Mouse (Mus musculus) thymus, postnatal 25 days (tissue): ENCODE data around the gene Fzd2.
"Not testable (repeated sequence)": the region's sequence is repeated elsewhere in the genome, so short reads cannot be mapped to it uniquely, and the experiment has no call there.

ENCODE experiments used
- DNase-seq: peaks from one replicate; pipeline ENCODE4 v3.0.0; 2022

Gene Fzd2

GRCm38 (mm10) chr11:102604010-102604584 lies at the start of gene Fzd2:
Fzd2 (plus strand) TSS chr11:102604396.
- no peak for DNase-seq

DNA sequence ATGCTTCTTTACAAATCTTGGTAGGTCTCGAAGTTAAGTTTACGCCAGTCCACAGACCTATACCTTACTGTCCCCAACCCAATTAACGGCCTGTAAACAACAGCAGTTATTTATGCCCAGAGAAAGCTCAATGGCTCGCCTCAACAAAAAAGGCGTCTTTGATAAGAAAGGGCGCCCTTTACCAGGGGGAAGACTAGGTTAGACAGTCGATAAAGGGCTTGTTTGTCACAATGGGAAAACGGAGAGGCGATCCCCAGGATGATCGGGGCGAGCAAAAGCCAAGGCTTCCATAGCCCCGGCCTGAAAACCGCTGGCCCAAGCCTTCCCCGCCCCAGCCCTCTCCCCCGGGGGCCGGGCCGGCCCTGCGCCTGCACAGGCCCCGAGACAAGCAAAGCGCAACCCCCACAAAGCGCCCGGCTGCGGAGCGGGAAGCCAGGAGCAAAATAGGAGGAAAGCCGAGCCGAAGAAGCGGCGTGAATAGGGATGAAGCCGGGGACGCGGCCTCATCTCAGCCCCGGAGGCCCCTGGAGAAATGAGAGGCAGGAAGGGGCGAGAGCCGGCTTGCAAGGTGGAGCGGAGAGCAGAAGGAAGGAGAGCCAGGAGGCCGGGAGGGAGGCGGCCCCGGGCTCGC lies 48.7 kb upstream of the Fzd2 start:
- DNase-seq, result no peak

- DNase-seq, result peak; percentile 91
Observed at GRCm38 (mm10) chr11:102556031-102556715, 48.0 kb upstream of the Fzd2 start, which contains the start of gene Gpatch8. Gpatch8 (minus strand) TSS chr11:102556392.

DNA sequence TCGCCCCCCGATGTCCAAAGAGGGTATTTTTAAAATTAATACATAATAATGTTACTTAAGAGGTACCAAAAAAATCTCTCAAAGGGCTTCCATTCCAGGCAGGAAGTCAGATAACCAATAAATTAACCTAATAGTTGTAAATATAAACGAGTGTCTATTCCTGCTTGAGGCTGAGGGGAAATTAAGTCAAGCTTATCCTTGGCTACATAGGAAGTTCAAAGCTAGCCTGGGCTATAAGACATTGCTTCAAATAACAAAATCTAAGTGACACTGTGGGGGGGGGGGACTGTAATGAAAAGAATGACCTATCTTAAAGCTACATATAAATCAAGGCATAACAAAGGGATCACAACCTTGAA lies 47.5 kb upstream of the Fzd2 start:
- DNase-seq, result no peak

DNA sequence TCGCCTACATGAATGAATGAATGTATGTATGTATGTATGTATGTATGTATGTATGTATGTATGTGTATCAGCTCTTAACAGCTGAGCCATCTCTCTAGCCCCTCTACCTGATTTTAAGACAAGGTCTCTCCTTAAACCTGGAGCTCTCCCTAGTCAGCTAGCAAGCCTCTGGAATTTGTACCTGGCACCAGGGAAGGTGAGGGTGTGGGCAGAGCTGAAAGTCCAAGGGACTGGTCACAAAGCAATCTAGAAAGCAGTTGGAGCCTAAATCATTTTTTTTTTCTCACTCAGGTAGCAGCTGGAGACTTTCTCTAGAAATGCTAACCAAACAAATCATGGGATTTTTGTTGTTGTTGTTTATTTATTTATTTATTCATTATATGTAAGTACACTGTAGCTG lies 46.8 kb upstream of the Fzd2 start:
- no peak for DNase-seq

GRCm38 (mm10) chr11:102558704-102559103 lies 45.5 kb upstream of the Fzd2 start:
- no peak for DNase-seq

DNA sequence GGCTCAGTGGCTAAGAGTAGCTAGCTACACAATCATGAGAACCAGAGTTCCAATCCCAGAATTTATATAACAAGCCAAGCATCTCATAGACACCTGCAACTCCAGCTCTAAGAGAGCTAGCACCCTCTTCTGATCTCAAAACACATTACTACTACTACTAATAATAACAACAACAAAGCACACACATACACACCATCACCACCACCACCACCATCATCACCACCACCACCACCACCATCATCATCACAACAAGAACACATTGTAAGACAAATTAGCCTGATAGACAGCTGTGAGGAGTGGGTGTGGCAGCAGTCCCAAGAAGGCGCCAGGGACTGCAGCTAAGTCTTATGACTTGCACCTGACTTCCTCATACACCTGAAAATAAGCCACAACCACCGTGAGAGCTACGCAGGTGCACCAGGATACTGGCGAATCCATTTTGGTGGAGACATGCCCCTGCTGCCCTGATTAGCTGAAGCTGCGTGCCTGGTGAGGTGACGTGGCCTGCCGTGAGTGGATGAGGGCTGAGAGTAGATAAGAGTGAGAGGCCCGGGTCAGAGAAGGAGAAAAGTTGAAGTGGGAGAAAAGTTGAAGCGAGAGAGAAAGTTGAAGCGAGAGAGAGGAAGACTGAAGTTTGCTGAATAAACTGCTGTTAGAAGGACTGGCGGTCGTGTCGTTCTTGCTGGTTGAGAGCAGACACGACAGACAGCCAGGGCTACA lies 39.1 kb upstream of the Fzd2 start:
- not testable (repeated sequence) for DNase-seq

DNA sequence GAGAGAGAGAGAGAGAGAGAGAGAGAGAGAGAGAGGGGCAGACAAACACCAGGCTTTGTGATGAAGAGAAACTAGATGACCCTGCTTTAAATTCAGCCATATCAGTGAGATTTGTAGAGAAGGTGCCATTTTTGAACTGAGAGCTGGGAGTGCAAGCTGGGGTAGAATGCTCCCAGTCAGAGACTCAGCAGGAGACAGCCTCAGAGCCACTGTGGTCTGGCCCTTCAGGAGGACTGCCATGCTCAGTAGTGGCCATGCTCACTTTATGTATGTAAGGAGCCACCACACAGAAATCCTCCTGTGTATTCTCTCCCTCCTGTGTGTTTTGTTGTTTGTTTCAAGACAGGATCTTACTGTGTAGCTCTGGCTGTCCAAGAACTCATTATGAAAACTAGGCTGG lies 38.5 kb upstream of the Fzd2 start:
- no peak for DNase-seq

DNA sequence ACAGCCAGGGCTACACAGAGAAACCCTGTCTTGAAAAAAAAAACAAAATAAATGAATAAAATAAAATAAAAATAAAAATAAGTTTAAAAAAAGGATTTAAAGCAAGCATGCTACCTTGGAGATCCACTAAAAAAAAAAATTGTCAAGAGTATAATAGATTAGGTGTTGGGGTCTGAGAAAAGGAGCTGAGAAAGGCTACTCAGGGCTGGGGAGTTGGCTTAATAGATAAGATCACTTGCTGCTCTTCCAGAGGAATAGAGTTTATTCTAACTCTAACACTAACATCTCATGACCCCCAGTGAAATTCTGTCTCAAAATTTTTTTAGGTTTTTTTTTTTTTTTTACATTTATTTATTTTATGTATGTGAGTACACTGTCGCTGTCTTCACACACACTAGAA lies 37.9 kb upstream of the Fzd2 start:
- no peak for DNase-seq

DNA sequence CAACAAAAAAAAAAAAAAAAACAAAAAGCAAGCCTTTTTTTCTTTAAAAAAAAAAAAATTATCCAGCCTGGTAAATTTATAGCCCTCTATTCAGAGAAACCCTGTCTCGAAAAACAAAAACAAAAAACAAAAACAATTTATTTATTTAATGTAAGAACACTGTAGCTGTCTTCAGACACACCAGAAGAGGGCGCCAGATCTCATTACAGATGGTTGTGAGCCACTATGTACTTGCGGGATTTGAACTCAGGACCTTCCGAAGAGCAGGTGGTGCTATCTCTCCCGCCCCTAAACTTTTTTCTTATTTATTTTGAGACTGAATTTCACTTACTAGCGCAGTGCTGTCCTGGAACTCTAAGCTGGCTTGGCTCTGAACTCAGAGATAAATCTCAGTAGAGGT lies 37.0 kb upstream of the Fzd2 start:
- DNase-seq, result no peak

DNA sequence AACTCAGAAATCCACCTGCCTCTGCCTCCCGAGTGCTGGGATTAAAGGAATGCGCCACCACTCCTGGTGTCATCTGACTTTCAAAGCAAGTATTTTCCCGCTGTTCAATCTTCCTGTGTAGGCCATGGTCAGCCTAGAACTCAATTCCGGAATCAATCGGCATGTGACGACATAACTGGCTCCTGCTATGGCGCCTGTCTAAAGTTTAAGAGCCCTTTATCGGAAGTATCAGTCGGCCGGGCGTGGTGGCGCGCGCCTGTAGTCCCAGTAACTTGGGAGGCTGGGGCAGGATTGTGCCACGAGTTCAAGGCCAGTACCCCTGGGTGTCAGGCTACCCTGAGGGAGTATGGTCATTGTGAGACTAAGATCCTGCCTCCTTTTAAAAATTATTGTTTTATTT lies 36.5 kb upstream of the Fzd2 start:
- no peak for DNase-seq

DNA sequence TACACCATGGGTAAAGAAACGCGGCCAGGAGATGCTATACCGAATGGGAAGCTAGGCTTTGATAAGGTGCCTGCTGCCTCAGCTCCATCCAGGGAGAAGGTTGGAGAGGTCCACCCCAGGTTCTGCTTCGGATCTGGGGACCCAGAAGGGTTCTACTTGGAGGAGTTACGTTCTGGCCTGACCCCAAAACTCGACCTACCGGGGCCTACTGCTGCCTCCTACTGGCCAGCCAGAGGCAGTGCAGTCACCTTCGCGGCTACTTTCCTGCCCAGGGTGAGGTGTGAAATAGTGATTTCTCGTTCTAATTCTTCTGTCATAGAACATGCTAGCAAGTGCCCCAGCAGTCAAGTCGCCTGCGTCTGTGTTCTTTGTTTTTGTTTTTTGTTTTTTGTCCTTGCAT lies 36.0 kb upstream of the Fzd2 start:
- DNase-seq, result no peak

GRCm38 (mm10) chr11:102568756-102569377 lies 35.3 kb upstream of the Fzd2 start:
- no peak for DNase-seq

- DNase-seq, result peak; percentile 77
Observed at GRCm38 (mm10) chr11:102572866-102573663, 31.1 kb upstream of the Fzd2 start.

GRCm38 (mm10) chr11:102575034-102575433 lies 29.2 kb upstream of the Fzd2 start:
- no peak for DNase-seq

- DNase-seq, result no peak
Observed at GRCm38 (mm10) chr11:102576050-102576754, 28.0 kb upstream of the Fzd2 start.

GRCm38 (mm10) chr11:102578341-102579118 lies 25.7 kb upstream of the Fzd2 start:
- DNase-seq, result peak; percentile 75

DNA sequence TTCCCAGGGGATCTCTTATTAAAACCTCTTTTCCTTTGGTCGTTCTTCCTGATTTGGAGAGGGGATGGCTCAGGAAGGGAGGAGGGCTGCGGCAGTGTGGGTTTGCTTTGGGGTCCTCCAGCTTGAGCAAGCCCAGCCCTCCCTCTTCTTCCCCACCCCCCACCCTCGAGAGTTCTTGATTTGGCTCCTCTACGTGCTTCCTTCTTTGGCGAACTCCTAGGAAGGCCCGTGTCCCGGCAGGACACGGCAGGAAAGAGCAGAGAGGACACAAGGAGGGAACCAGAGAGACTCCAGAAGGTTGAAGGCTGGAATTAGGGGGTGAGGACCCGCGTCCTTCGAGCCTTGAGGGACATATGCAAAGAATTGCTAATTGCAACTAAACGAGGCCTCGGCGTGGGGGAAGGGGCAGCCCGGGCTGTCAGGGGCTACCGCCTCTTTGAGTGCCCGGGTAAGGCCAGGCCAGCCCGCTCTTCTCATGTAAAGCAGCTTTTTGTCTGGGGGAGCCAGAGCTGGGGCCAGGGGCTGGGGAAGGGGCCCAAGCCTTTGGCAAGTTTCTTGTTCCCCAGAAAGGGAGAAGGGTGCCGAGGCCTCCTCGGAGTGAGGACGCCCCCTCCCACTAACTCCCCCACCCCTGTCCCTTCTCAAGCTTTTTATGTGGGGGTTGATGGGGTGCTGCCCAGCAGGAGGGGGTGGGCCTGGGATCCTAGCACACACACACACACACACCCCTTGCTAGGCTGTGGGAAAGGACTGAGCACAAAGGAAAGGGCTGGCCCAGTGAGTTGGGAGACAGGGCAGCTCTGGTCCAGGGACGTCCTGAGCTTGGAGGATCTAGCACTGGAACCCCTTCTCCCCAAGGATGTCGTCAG lies 24.8 kb upstream of the Fzd2 start, which contains the start of gene Gm11627:
Gene Gm11627, minus strand, starts transcription at position 297 of the 869 bp plus-strand sequence.
- DNase-seq, result no peak

GRCm38 (mm10) chr11:102580034-102580330 lies 24.2 kb upstream of the Fzd2 start:
- DNase-seq, result no peak
